Mouse (Mus musculus) myocyte (in vitro differentiated cells): Measurements from ENCODE around the gene Fhit. TPM values are rescaled to one million over a fixed set of nuclear protein-coding genes. Genes with fewer than 3 reads are reported as not detected.

Experiments
- H3K27me3 ChIP-seq: one replicate; pipeline ENCODE4 v1.6.1; 2011; ENCODE audit not compliant: control insufficient read depth, insufficient read depth, insufficient read length
- H3K36me3 ChIP-seq: one replicate; pipeline ENCODE4 v1.6.1; 2011; ENCODE audit not compliant: control insufficient read depth, insufficient read depth
- H3K4me2 ChIP-seq: one replicate; pipeline ENCODE4 v1.6.1; 2011; ENCODE audit warnings: low read depth, control low read depth
- H3K4me3 ChIP-seq: one replicate; pipeline ENCODE4 v1.5.1; 2011; ENCODE audit warnings: mild to moderate bottlenecking, control low read depth, moderate library complexity
- H3K79me2 ChIP-seq: one replicate; pipeline ENCODE4 v1.6.1; 2011; ENCODE audit not compliant: control insufficient read depth, insufficient read depth
- H3ac ChIP-seq: one replicate; pipeline ENCODE4 v1.6.1; 2011; ENCODE audit not compliant: control insufficient read depth, insufficient read length
- CEBPB ChIP-seq: IDR thresholded peaks from 2 replicates; pipeline ENCODE4 v1.6.1; 2011; ENCODE audit warnings: mild to moderate bottlenecking, moderate library complexity; ENCODE audit not compliant: poor library complexity, insufficient read depth, severe bottlenecking
- E2F4 ChIP-seq: IDR thresholded peaks from one replicate; pipeline ENCODE4 v1.6.1; 2011; ENCODE audit warnings: mild to moderate bottlenecking, control low read depth, moderate library complexity; ENCODE audit not compliant: insufficient read depth
- MAX ChIP-seq: IDR thresholded peaks from one replicate; pipeline ENCODE4 v1.6.1; 2011; ENCODE audit warnings: low read depth, mild to moderate bottlenecking, control low read depth
- MYOD1 ChIP-seq, 3 experiments: IDR thresholded peaks; one replicate each; pipeline ENCODE4 v1.6.1; 2011; ENCODE audit warnings: control low read depth in 2 of 3, low read depth in 2 of 3, mild to moderate bottlenecking in 2 of 3, moderate library complexity in 1 of 3; ENCODE audit not compliant: insufficient read length in 2 of 3, control insufficient read depth in 1 of 3
- MYOG ChIP-seq, 3 experiments: IDR thresholded peaks; one replicate each; pipeline ENCODE4 v1.6.1; 2011; ENCODE audit warnings: control low read depth in 2 of 3, low read depth in 2 of 3, mild to moderate bottlenecking in 2 of 3; ENCODE audit not compliant: insufficient read length in 2 of 3, control insufficient read depth in 1 of 3, insufficient read depth in 1 of 3
- POLR2A ChIP-seq: IDR thresholded peaks from one replicate; pipeline ENCODE4 v1.6.1; 2011; ENCODE audit warnings: low read depth, mild to moderate bottlenecking, control low read depth, moderate library complexity; ENCODE audit not compliant: insufficient read length
- POLR2AphosphoS2 ChIP-seq: IDR thresholded peaks from one replicate; pipeline ENCODE4 v1.6.1; 2011; ENCODE audit warnings: low read depth, control low read depth; ENCODE audit not compliant: insufficient read length
- REST ChIP-seq: IDR thresholded peaks from one replicate; pipeline ENCODE4 v1.6.1; 2011; ENCODE audit warnings: mild to moderate bottlenecking, control low read depth, moderate library complexity; ENCODE audit not compliant: insufficient read depth, insufficient read length
- SRF ChIP-seq: IDR thresholded peaks from one replicate; pipeline ENCODE4 v1.6.1; 2011; ENCODE audit warnings: low read depth; ENCODE audit not compliant: control insufficient read depth, insufficient read length
- TCF12 ChIP-seq: IDR thresholded peaks from one replicate; pipeline ENCODE4 v1.6.1; 2011; ENCODE audit warnings: mild to moderate bottlenecking, control low read depth; ENCODE audit not compliant: poor library complexity, insufficient read depth, severe bottlenecking
- TCF3 ChIP-seq: IDR thresholded peaks from one replicate; pipeline ENCODE4 v1.6.1; 2011; ENCODE audit warnings: low read depth, control low read depth; ENCODE audit not compliant: insufficient read length
- USF1 ChIP-seq: IDR thresholded peaks from one replicate; pipeline ENCODE4 v1.6.1; 2011; ENCODE audit warnings: low read depth, mild to moderate bottlenecking, control low read depth, moderate library complexity
- polyA plus RNA-seq: library from polyadenylated mRNA; unstranded; fragments of >200 nt; fragmentation: generic; extraction: Trizol; gene quantifications from one replicate; pipeline ENCODE4 v1.2.1, GENCODE M21; 2012; ENCODE audit warnings: missing spikeins

Gene Fhit
- polyA plus RNA-seq, 1 experiment, result not detected

GRCm38 (mm10) chr14:9811177-9811846, 1350.5 kb downstream of the Fhit start:
- no peaks in the 10 kb centered on the region for H3K79me2 ChIP-seq
- TF ChIP-seq USF1 (no peak), REST (no peak)
- H3K4me2 ChIP-seq, result no peak overlapping the region
- H3ac ChIP-seq, result no peak overlapping the region
- H3K36me3 ChIP-seq, result no peaks in the 10 kb centered on the region
- no peak overlapping the region for H3K4me3 ChIP-seq
- no peaks in the 10 kb centered on the region for H3K27me3 ChIP-seq

GRCm38 (mm10) chr14:9793403-9793802, 1368.4 kb downstream of the Fhit start:
- H3K79me2 ChIP-seq, result no peaks in the 10 kb centered on the region
- H3K4me2 ChIP-seq, result no peak overlapping the region
- H3ac ChIP-seq, result no peak overlapping the region
- no peak overlapping the region for H3K4me3 ChIP-seq
- no peak for TF ChIP-seq MYOG (IDR thresholded peaks at IDR 0.05; ENCODE audit: control insufficient read depth in 1 of 3, insufficient read depth in 1 of 3, insufficient read length in 2 of 3, low read depth in 2 of 3)
- H3K27me3 ChIP-seq, result no peaks in the 10 kb centered on the region
- no peaks in the 10 kb centered on the region for H3K36me3 ChIP-seq

- no peak overlapping the region for H3K4me2 ChIP-seq
- H3K36me3 ChIP-seq, result no peaks in the 10 kb centered on the region
- no peak overlapping the region for H3ac ChIP-seq
- H3K27me3 ChIP-seq, result no peaks in the 10 kb centered on the region
- H3K79me2 ChIP-seq, result no peaks in the 10 kb centered on the region
- no peak for TF ChIP-seq POLR2AphosphoS2
- H3K4me3 ChIP-seq, result no peak overlapping the region
Measured at GRCm38 (mm10) chr14:9788402-9788950, 1373.4 kb downstream of the Fhit start.

- H3K4me3 ChIP-seq, result no peak overlapping the region
- no peaks in the 10 kb centered on the region for H3K79me2 ChIP-seq
- H3K36me3 ChIP-seq, result no peaks in the 10 kb centered on the region
- H3K27me3 ChIP-seq, result no peaks in the 10 kb centered on the region
- TF ChIP-seq MYOG (IDR thresholded peaks at IDR 0.05; ENCODE audit: control insufficient read depth in 1 of 3, insufficient read depth in 1 of 3, insufficient read length in 2 of 3, low read depth in 2 of 3) (no peak), E2F4 (no peak)
- H3K4me2 ChIP-seq, result no peak overlapping the region
- H3ac ChIP-seq, result no peak overlapping the region
Measured at GRCm38 (mm10) chr14:9787389-9787788, 1374.4 kb downstream of the Fhit start.

GRCm38 (mm10) chr14:9785861-9786260, 1376.0 kb downstream of the Fhit start:
- no peak overlapping the region for H3K4me2 ChIP-seq
- no peaks in the 10 kb centered on the region for H3K79me2 ChIP-seq
- no peaks in the 10 kb centered on the region for H3K36me3 ChIP-seq
- H3ac ChIP-seq, result no peak overlapping the region
- TF ChIP-seq REST (no peak), TCF3 (no peak), CEBPB (no peak), TCF12 (no peak), USF1 (no peak), MYOD1 (IDR thresholded peaks at IDR 0.05; ENCODE audit: control insufficient read depth in 1 of 3, insufficient read length in 2 of 3, low read depth in 2 of 3) (no peak), SRF (no peak), POLR2AphosphoS2 (no peak), POLR2A (no peak), MYOG (IDR thresholded peaks at IDR 0.05; ENCODE audit: control insufficient read depth in 1 of 3, insufficient read depth in 1 of 3, insufficient read length in 2 of 3, low read depth in 2 of 3) (no peak), MAX (no peak)
- no peaks in the 10 kb centered on the region for H3K27me3 ChIP-seq
- no peak overlapping the region for H3K4me3 ChIP-seq

- Histone ChIP-seq H3K4me2 (no peak overlapping the region), H3ac (no peak overlapping the region), H3K79me2 (no peaks in the 10 kb centered on the region), H3K36me3 (no peaks in the 10 kb centered on the region), H3K4me3 (no peak overlapping the region), H3K27me3 (no peaks in the 10 kb centered on the region)
- no peak for TF ChIP-seq CEBPB
- no peak for TF ChIP-seq TCF12
- TF ChIP-seq USF1, result no peak
- TF ChIP-seq TCF3, result no peak
- no peak for TF ChIP-seq SRF
- TF ChIP-seq MYOG (IDR thresholded peaks at IDR 0.05; ENCODE audit: control insufficient read depth in 1 of 3, insufficient read depth in 1 of 3, insufficient read length in 2 of 3, low read depth in 2 of 3), result no peak
- no peak for TF ChIP-seq POLR2A
- no peak for TF ChIP-seq MAX
- TF ChIP-seq E2F4, result no peak
- TF ChIP-seq REST, result no peak
- no peak for TF ChIP-seq MYOD1 (IDR thresholded peaks at IDR 0.05; ENCODE audit: control insufficient read depth in 1 of 3, insufficient read length in 2 of 3, low read depth in 2 of 3)
- no peak for TF ChIP-seq POLR2AphosphoS2
Measured at GRCm38 (mm10) chr14:9751341-9751740, 1410.5 kb downstream of the Fhit start.
